Mouse (Mus musculus) neural tube, embryonic 13.5 days (tissue): ENCODE data around the gene Armc9. TPM values are rescaled to one million over a fixed set of nuclear protein-coding genes. Genes with fewer than 3 reads are reported as not detected.
A peak's percentile ranks its signal among the peaks of the same experiment; 100 is the strongest.

Experiments used
- ATAC-seq: fragments of 200-750 bp; cut with Nextera tagmentation; 2 replicates; pipeline ENCODE4 v1.8.0; 2017; ENCODE audit warnings: low read depth, mild to moderate bottlenecking, moderate TSS enrichment, moderate library complexity
- H3K27ac ChIP-seq: fragments of 300-500 bp; sonication (generic); replicated peaks from 2 replicates; pipeline ENCODE4 v1.5.1; 2015; ENCODE audit warnings: moderate library complexity, mild to moderate bottlenecking, inconsistent platforms
- H3K27me3 ChIP-seq: fragments of 300-500 bp; sonication (generic); 2 replicates; pipeline ENCODE4 v1.6.1; 2015; ENCODE audit warnings: mild to moderate bottlenecking, inconsistent platforms
- H3K36me3 ChIP-seq: fragments of 300-500 bp; sonication (generic); 2 replicates; pipeline ENCODE4 v1.6.1; 2015; ENCODE audit warnings: mild to moderate bottlenecking, inconsistent platforms
- H3K4me1 ChIP-seq: fragments of 300-500 bp; sonication (generic); replicated peaks from 2 replicates; pipeline ENCODE4 v1.6.1; 2015; ENCODE audit warnings: inconsistent platforms
- H3K4me2 ChIP-seq: fragments of 300-500 bp; sonication (generic); 2 replicates; pipeline ENCODE4 v1.6.1; 2015; ENCODE audit warnings: inconsistent platforms, mild to moderate bottlenecking, moderate library complexity
- H3K4me3 ChIP-seq: fragments of 300-500 bp; sonication (generic); 2 replicates; pipeline ENCODE4 v1.5.1; 2015; ENCODE audit warnings: mild to moderate bottlenecking, inconsistent platforms
- H3K9ac ChIP-seq: fragments of 300-500 bp; sonication (generic); 2 replicates; pipeline ENCODE4 v1.6.1; 2015; ENCODE audit warnings: moderate library complexity, mild to moderate bottlenecking, inconsistent platforms
- H3K9me3 ChIP-seq: fragments of 300-500 bp; sonication (generic); 2 replicates; pipeline ENCODE4 v1.6.1; 2016; ENCODE audit warnings: inconsistent platforms
- WGBS: fragments of 180-500 bp; shearing (Covaris S2); methylation state at CpG from one replicate; pipeline ENCODE4 v1.1.7; 2015; 5-methylcytosine and 5-hydroxymethylcytosine counted together
- polyA plus RNA-seq: library from polyadenylated mRNA; unstranded; fragments of >200 nt; fragmentation: Nextera tagmentation; extraction: Ambion mirVana; gene quantifications from 2 replicates; pipeline ENCODE4 v1.2.1, GENCODE M21; 2015

The Armc9 gene
- polyA plus RNA-seq, 1 experiment from 2014 or later = 28.9 TPM

DNA sequence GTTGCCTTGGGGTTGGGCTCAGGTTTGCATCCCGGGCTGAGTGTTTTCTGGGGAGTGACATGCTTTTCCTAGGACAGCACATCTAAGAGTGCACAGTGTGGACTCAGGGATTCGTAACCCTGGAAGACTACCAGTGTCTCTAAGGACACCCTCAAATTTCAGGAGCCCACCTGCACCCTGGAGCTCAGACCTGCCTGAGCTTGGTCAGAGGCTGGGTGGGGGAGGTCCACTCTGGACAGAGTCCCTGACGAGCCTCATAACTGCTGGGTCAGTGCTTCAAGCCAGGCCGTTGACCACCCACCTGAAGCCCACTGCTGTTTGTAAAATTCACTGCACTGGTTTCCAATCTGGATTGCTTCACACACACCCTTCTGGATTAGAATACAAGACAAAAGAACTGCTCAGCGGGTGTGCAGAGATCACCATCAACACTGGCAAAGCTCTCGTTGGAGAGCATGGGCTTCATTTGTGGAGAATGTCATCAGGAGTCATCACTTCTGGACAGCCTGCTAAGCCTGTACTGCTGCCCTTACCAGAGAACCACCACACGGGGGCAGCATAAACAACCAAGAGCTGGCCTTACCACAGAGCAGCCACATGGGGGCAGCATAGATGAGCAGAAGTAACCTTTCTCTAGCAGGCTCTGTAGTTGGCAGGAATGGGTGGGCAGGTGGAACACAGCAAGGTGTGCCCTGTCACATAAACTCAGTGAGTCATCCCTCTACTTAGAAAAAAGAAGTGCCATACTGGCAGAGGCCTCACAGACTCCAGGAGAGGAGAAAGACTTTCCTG is 24.1 kb downstream of the Armc9 start:
- peak; percentile 77 for ATAC-seq
- Histone ChIP-seq H3K27ac (no peak overlapping the region), H3K27me3 (no peaks in the 10 kb centered on the region), H3K4me3 (no peak overlapping the region), H3K9me3 (no peaks in the 10 kb centered on the region), H3K4me2 (no peak overlapping the region), H3K9ac (no peak overlapping the region), H3K4me1 (no peaks in the 10 kb centered on the region), H3K36me3 (peaks cover 68% of the 10 kb centered on the region)
- 46% methylated on average over 7 of the region's 7 CpGs for WGBS

GRCm38 (mm10) chr1:86182004-86182709 is 27.6 kb downstream of the Armc9 start:
- Histone ChIP-seq H3K4me3 (no peak overlapping the region), H3K4me2 (no peak overlapping the region), H3K9ac (no peak overlapping the region), H3K9me3 (no peaks in the 10 kb centered on the region), H3K36me3 (peaks cover 41% of the 10 kb centered on the region), H3K27me3 (no peaks in the 10 kb centered on the region), H3K27ac (no peak overlapping the region), H3K4me1 (no peaks in the 10 kb centered on the region)
- WGBS = 84% methylated on average over 5 of the region's 5 CpGs
- ATAC-seq = no peak

DNA sequence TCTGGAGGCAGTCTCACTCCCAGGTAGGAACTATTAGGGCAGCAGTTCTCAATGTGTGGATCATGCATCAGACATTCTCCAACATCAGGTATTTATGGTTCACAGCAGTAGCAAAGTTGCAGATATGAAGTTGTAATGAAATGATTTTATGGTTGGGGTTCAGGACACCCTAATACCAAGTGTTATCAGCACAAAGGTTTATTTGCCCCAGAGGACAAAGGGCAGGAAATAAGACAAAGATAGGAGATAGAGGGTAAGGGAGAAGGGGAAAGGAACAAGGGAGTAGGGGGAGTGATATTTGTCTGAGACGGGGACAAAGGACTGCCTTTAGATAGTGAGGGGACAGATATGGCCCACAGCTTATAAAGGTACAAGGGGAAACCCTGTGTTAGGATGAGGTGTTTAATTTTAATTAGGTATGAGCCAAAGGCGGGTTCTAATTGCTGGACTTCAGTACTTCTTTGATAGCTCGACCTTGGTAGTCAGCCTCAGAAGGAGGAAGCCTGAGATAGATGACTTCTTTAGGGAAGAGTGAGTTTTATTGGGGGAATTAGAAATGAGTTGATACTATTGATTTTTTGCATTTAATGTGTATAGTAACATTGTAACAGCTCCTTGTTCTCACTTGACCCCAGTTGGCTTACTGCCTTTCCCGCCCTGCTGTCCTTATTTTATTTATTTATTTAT is 29.1 kb downstream of the Armc9 start:
- no peaks in the 10 kb centered on the region for H3K27me3 ChIP-seq
- 91% methylated on average over 4 of the region's 4 CpGs for WGBS
- no peaks in the 10 kb centered on the region for H3K9me3 ChIP-seq
- H3K4me3 ChIP-seq = no peak overlapping the region
- H3K27ac ChIP-seq = no peak overlapping the region
- no peak for ATAC-seq
- H3K4me2 ChIP-seq = no peak overlapping the region
- H3K9ac ChIP-seq = no peak overlapping the region
- H3K36me3 ChIP-seq = peaks cover 27% of the 10 kb centered on the region
- H3K4me1 ChIP-seq = no peaks in the 10 kb centered on the region

DNA sequence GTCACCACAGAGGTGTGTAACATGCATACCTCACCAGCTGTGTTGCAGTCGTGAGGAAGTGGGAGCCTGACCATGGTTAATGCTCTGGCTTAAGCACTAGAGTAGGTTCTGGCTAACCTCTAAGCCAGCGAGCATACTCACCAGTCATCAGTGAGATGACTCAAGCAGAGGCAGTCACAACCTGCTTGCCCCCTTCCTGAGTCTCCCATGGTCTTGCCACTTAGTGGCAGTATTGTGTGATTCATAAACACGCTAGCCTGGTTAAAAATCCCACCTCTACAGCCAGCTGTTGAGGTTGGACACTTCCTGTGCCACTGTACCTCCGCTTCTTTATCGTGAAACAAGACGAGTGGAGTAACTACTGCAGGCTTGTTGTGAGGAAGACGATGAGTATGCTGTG is 32.2 kb downstream of the Armc9 start:
- Histone ChIP-seq H3K4me1 (no peaks in the 10 kb centered on the region), H3K27me3 (no peaks in the 10 kb centered on the region)
- 86% methylated on average over 7 of the region's 7 CpGs for WGBS

DNA sequence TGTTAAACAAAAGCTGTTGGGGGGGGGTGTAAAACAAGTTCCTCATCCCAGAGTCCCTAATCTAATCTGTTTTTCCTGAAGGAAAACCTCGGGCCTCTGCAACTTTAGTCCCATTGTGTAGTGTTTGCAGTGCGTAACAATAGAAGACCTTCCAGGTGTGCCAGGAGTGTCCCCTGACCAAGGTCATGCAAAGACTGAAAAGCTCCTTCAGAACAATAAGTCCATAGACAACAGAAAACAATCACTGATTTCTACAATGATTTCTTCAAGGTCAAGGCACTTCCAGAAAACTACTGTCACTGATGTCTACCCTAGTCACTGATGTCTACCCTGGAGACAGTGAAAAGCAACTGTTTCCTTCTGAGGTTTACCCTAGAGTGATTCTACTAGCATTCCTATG is 33.3 kb downstream of the Armc9 start:
- no peaks in the 10 kb centered on the region for H3K9me3 ChIP-seq
- no peaks in the 10 kb centered on the region for H3K27me3 ChIP-seq
- H3K4me1 ChIP-seq = no peaks in the 10 kb centered on the region
- H3K36me3 ChIP-seq = peaks cover 52% of the 10 kb centered on the region
- H3K4me3 ChIP-seq = no peak overlapping the region
- no peak for ATAC-seq
- 72% methylated on average over 2 of the region's 2 CpGs for WGBS
- H3K9ac ChIP-seq = no peak overlapping the region
- no peak overlapping the region for H3K4me2 ChIP-seq
- no peak overlapping the region for H3K27ac ChIP-seq

More for the DNA sequence above, 32.2 kb downstream of the Armc9 start:
- no peaks in the 10 kb centered on the region for H3K9me3 ChIP-seq
- peaks cover 47% of the 10 kb centered on the region for H3K36me3 ChIP-seq
- no peak overlapping the region for H3K4me3 ChIP-seq
- no peak overlapping the region for H3K4me2 ChIP-seq
- ATAC-seq = no peak
- no peak overlapping the region for H3K9ac ChIP-seq
- no peak overlapping the region for H3K27ac ChIP-seq

- Histone ChIP-seq H3K9ac (no peak overlapping the region), H3K27me3 (no peaks in the 10 kb centered on the region), H3K4me2 (no peak overlapping the region), H3K4me1 (no peaks in the 10 kb centered on the region), H3K4me3 (no peak overlapping the region), H3K27ac (no peak overlapping the region), H3K36me3 (peaks cover 52% of the 10 kb centered on the region), H3K9me3 (no peaks in the 10 kb centered on the region)
- WGBS = 91% methylated on average over 2 of the region's 2 CpGs
- ATAC-seq = no peak
Measured at GRCm38 (mm10) chr1:86188271-86188670, 33.7 kb downstream of the Armc9 start.

GRCm38 (mm10) chr1:86189034-86189702 is 34.6 kb downstream of the Armc9 start:
- Histone ChIP-seq H3K4me2 (no peak overlapping the region), H3K27ac (no peak overlapping the region), H3K27me3 (no peaks in the 10 kb centered on the region), H3K4me3 (no peak overlapping the region), H3K4me1 (no peaks in the 10 kb centered on the region), H3K9ac (no peak overlapping the region), H3K36me3 (peaks cover 60% of the 10 kb centered on the region), H3K9me3 (no peaks in the 10 kb centered on the region)
- no peak for ATAC-seq
- WGBS = 88% methylated on average over 6 of the region's 6 CpGs

DNA sequence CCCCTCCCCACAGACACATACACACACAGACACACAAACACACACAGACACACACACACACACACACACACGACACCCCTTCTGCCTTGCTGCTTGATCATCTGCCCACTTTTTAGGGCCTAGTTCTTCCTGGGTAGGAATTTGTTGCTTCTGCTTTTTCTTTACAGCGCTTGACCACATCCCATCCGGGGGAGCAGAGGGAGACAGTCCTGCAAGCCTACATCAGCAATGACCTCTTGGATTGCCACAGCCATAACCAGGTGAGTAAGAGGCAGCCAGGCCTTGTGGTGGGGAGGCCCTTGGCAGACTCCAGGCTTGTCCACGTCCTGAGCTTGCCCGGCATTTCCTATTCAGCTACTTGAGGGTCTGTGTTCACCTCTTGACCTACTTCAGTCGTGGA is 36.3 kb downstream of the Armc9 start:
- ATAC-seq = no peak
- Histone ChIP-seq H3K4me1 (no peaks in the 10 kb centered on the region), H3K9ac (no peak overlapping the region), H3K4me2 (no peak overlapping the region), H3K36me3 (peaks cover 72% of the 10 kb centered on the region), H3K9me3 (no peaks in the 10 kb centered on the region), H3K4me3 (no peak overlapping the region), H3K27ac (no peak overlapping the region), H3K27me3 (no peaks in the 10 kb centered on the region)
- 90% methylated on average over 6 of the region's 6 CpGs for WGBS

DNA sequence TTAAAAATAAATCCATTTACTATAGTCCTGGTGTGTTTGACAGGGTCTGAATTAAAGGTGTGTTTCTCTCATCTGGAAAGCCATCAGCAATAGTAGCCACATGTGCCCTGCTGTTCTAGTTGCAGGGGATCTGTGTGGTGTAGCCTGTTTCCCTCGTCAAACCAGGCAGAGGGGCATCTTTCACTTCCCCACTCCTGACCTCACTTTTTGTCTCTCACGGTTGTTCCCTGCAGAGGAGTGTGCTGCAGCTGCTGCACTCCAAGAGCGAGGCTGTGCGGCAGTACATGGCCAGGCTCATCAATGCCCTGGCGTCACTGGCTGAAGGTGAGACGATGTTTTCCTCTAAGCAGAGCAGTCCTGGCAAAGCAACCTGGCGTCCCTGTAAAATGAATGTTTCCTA is 39.5 kb downstream of the Armc9 start:
- 70% methylated on average over 7 of the region's 7 CpGs for WGBS
- H3K27me3 ChIP-seq = no peaks in the 10 kb centered on the region
- H3K4me2 ChIP-seq = no peak overlapping the region
- no peaks in the 10 kb centered on the region for H3K4me1 ChIP-seq
- no peak overlapping the region for H3K27ac ChIP-seq
- no peak overlapping the region for H3K9ac ChIP-seq
- H3K36me3 ChIP-seq = peaks cover 95% of the 10 kb centered on the region
- no peak for ATAC-seq
- H3K9me3 ChIP-seq = no peaks in the 10 kb centered on the region
- H3K4me3 ChIP-seq = no peak overlapping the region

DNA sequence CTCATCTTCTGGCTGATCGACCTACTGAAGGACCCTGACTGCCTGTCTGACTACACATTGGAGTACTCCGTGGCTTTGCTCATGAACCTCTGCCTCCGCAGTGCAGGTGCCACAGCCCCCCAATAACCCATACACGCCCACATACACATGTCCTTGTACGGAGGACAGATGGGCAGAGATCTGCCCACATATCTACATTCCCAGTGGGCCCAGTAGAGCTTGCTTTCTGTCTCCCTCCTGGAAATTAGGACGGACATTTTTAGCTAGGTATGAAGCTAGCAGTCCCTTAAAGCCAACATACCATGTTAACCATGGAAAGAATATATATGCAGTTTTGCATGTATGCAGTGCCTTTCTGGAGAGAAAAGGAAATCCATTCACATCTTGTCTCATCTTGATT is 43.7 kb downstream of the Armc9 start:
- Histone ChIP-seq H3K9ac (no peak overlapping the region), H3K4me3 (no peak overlapping the region), H3K27me3 (no peaks in the 10 kb centered on the region), H3K9me3 (no peaks in the 10 kb centered on the region), H3K27ac (no peak overlapping the region), H3K4me2 (no peak overlapping the region), H3K4me1 (no peaks in the 10 kb centered on the region), H3K36me3 (peaks cover 95% of the 10 kb centered on the region)
- ATAC-seq = no peak
- 65% methylated on average over 6 of the region's 6 CpGs for WGBS

DNA sequence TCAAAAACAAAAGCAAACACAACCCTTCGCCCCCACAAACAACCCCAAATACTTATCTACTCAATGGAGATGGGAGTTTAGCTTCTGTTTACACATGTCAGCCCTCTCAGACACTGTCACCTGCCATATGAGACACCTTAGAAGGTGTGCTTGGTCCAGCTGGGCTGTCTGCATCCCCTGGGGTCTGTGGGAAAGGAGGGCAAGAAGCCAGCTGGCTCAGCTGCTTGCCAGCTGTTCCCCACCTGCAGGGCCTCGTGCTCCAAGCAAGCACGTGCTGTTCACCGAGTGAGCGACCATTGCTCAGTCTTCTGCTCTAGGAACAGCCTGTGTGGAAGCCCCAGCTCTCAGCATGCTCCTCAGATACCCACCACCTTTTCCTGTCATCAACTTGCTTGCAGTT is 44.4 kb downstream of the Armc9 start:
- Histone ChIP-seq H3K4me3 (no peak overlapping the region), H3K9ac (no peak overlapping the region), H3K4me2 (no peak overlapping the region), H3K4me1 (no peaks in the 10 kb centered on the region), H3K27me3 (no peaks in the 10 kb centered on the region), H3K36me3 (peaks cover 96% of the 10 kb centered on the region), H3K27ac (no peak overlapping the region), H3K9me3 (no peaks in the 10 kb centered on the region)
- ATAC-seq = no peak
- 70% methylated on average over 5 of the region's 5 CpGs for WGBS

GRCm38 (mm10) chr1:86201312-86201711 is 46.7 kb downstream of the Armc9 start:
- H3K9ac ChIP-seq = no peak overlapping the region
- H3K4me3 ChIP-seq = no peak overlapping the region
- H3K27me3 ChIP-seq = no peaks in the 10 kb centered on the region
- H3K4me2 ChIP-seq = no peak overlapping the region
- H3K9me3 ChIP-seq = no peaks in the 10 kb centered on the region
- no peaks in the 10 kb centered on the region for H3K4me1 ChIP-seq
- no peak overlapping the region for H3K27ac ChIP-seq
- H3K36me3 ChIP-seq = peaks cover 97% of the 10 kb centered on the region
- no peak for ATAC-seq
